Comparison of ENCODE assay signal across 17 mouse cellular contexts in genomic region chr9:84046961-84047360, GRCm38 (mm10).
"Had no signal": no experiment of that assay in that cellular context is flagged by ENCODE, and none has a peak within 500 bp of the region (broad histone marks: within the 10 kb centered on the region; RNA-seq: fewer than 3 reads in every experiment).

No protein-coding gene starts in this region.

- H3K4me2 ChIP-seq: limb, embryonic 12.5 days; limb, embryonic 15.5 days; liver, embryonic 11.5 days; lung, embryonic 14.5 days; stomach, embryonic 15.5 days had no signal

- H3K27ac ChIP-seq: kidney, postnatal 0 days; limb, embryonic 12.5 days; limb, embryonic 15.5 days; liver, embryonic 14.5 days; macrophage had no signal

- H3K9me3 ChIP-seq: limb, embryonic 12.5 days; limb, embryonic 15.5 days; stomach, embryonic 15.5 days had no signal

- H3K9ac ChIP-seq: limb, embryonic 12.5 days; limb, embryonic 15.5 days; liver, embryonic 14.5 days; liver, postnatal 0 days; lung, embryonic 14.5 days; stomach, embryonic 15.5 days had no signal

- H3K36me3 ChIP-seq: limb, embryonic 12.5 days; limb, embryonic 15.5 days; stomach, embryonic 15.5 days had no signal

- H3K27me3 ChIP-seq: limb, embryonic 12.5 days; limb, embryonic 15.5 days; stomach, embryonic 15.5 days had no signal

- ATAC-seq: liver, postnatal 0 days; lung, postnatal 0 days had no signal

- H3K4me1 ChIP-seq: stomach, embryonic 15.5 days had no signal

- DNase-seq: kidney, adult 2 months; kidney, postnatal 25 days; left cerebral cortex, postnatal 4 days; liver, postnatal 0 days; lung, embryonic 14.5 days; midbrain, embryonic 14.5 days; right cerebral cortex, postnatal 25 days; spleen, adult 18-20 months; thymus, postnatal 25 days had no signal

- H3K4me3 ChIP-seq: limb, embryonic 12.5 days; limb, embryonic 15.5 days; stomach, embryonic 15.5 days had no signal
